Mouse (Mus musculus) adrenal gland, postnatal 4 days (tissue): Measurements from ENCODE around the gene Adss. TPM values are rescaled to one million over a fixed set of nuclear protein-coding genes. Genes with fewer than 3 reads are reported as not detected.

Source experiments
- DNase-seq, 2 experiments: peaks; one replicate each; pipeline ENCODE4 v3.0.0; 2021 to 2022; ENCODE audit warnings: low spot score in 2 of 2, mixed read lengths in 2 of 2
- total RNA-seq, 2 experiments: library from RNA; stranded (reverse); gene quantifications; 2 replicates each; pipeline ENCODE4 v1.2.3; 2021

Gene Adss
- total RNA-seq, 2 experiments from 2014 or later, result 71.8 to 73.2 TPM

DNA sequence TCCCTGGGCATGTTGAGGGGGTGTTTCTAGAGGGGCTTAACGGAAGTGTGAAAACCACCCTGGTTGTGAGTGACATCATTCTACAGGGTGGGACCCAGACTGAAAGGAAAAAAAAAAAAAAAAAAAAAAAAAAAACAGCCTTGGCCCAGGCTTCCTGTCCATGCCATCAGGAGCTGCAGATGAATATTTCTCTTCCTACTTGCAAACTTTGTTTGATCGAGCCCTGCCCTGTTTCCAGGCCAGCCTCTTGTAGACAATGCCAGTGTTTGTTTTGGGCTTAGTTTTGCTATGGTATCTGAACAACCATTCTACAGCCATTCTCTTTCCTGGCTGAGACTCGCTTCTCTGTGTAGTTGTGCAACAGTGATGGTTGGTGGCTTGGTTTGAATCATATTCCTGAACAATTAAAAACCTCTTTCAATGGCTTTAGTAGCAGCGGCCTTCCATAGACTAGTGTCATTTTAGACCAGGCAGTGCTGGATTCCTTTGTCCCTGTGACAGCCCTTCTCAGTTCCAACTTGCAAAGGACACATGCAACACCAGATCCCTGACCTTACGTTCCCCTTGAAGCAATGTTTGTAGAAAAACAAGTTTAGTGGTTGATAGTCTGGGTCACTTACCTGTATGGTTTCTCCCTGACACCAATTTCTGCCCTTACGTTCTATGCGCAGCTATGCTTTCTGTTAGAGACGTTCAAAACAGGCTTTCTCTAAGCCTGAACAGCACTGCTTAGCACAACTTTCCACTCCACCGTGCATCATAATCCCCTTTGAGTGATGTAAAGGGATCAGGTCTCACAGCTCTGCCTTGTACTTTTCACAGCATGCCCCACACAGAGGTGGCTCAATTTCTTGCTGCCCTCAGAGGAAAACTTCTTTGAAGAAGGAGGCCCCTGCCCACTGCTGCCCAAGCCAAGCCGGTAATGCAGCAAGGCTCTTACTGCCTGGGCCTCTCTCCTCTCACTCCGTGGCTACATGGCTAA is 67.0 kb downstream of the Adss start, which contains the start of gene 1700016C15Rik:
1700016C15Rik (plus strand) TSS at position 772 of the 982 bp plus-strand sequence.
- no peak for DNase-seq

DNA sequence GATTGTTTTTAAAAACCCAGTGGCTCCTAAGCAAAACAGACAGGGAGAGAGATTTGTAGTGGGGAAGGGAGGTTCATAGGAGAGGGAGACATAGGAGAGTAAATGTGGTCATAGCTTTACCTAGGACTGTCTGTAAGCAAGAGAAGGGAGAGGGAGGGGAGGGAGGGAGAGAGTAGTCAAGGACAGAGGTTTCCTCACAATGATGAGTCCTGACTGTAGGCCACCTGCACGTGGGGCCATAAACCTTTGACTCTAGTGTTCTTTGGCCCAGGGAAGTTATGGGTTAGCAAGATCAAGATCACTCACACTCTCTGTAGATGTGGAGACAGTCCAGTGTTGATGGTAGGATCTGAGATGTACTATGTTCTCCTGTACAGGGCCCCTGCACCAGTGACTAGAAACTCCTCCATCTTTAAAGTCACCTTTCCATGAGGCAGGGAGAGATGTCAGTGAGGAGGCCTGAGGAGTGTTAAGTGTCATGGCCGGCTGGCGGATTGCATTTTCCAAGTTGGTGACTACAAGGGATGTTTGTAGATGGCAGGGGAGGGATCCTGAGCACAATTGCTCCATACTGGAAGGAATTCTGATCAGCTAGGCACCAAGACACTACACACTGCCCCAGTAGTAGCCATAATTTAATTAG is 68.3 kb downstream of the Adss start:
- DNase-seq, result no peak

DNA sequence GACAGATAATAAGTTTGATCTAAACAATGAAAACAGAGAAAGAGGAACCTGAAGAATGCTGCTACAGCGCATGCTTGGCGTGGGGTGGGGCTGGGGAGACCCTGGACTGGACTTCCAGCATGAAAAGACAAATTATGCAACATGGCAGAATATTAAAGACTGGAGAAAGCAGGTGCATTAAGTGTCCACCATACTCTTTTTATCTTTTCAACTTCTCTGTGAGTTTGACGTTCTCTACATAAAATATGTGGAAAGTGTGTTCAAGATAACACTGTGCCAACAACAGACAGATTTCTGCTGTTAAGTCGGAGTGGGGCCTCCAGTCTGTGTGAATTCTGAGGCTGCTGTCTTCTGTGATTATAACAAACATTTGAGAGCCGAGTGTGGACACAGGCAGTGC is 69.4 kb downstream of the Adss start:
- no peak for DNase-seq

DNA sequence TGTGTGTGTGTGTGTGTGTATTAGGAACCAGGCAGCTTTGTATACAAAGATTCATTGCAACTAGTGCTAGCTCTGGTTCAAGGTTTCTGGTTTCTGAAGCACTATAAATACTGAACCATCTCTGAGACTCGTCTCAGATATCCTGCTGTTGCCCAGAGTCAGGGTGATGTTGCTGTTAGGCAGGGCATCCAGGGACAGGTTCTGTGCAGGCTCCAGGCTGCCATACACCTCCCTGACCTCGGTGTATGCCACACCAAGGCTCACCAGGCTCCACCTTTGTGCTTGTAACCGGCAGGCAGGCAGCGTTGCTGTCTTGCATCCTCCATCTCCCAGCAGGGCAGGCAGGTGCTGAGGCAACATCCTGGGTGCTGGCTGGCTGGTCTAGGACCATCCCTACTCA is 72.5 kb downstream of the Adss start:
- no peak for DNase-seq

DNA sequence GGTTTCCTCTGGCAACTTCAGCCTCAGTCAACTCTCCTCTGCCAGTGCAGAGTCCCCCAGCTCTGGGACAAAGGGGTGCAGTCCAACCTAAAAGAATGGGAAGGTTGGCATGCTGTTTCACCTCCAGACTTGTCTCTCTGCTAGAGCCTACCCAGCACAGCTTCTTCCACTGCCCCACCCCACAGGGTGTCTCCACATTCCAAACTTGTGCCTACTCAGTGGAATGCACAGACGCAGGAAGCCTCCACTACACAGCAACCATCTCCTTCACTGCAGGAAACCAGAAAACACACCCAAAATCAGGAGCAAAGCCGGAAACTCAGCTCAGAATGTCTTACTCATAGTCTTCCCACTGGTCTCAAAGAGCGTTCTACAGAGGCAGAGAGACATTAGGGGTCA is 77.3 kb downstream of the Adss start:
- no peak for DNase-seq

DNA sequence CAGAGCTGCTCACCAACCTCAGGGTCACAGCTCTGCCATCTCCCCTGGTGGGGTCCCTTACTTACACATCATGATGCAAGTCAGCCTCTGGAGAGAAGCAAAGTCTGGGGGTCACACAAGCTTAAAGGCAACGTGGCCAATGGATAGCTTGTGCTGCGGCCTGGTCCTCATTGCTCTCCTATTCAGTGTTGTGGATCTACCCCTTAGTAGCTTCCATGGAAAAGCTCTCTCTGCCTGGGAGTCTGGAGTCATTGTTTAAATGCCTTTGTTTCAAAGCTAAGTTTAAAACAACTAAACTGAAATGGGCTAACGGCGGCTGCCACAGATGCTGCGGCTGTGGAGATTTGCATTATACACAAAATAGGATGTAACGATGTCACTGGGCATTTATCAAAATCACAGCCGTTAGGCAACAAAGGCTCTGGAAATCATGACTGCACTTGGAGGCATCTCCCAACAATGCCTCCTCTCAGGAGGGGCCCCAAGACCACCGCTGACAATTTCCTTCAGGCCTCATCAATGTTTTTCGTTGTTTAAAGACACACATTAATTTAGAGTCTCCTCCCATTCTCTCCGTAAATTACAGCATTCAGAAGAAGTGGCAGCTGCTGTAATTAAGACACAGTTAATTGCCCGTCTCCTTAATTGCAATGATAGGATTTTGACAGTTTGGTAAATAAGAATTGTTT is 77.8 kb downstream of the Adss start:
- no peak for DNase-seq

DNA sequence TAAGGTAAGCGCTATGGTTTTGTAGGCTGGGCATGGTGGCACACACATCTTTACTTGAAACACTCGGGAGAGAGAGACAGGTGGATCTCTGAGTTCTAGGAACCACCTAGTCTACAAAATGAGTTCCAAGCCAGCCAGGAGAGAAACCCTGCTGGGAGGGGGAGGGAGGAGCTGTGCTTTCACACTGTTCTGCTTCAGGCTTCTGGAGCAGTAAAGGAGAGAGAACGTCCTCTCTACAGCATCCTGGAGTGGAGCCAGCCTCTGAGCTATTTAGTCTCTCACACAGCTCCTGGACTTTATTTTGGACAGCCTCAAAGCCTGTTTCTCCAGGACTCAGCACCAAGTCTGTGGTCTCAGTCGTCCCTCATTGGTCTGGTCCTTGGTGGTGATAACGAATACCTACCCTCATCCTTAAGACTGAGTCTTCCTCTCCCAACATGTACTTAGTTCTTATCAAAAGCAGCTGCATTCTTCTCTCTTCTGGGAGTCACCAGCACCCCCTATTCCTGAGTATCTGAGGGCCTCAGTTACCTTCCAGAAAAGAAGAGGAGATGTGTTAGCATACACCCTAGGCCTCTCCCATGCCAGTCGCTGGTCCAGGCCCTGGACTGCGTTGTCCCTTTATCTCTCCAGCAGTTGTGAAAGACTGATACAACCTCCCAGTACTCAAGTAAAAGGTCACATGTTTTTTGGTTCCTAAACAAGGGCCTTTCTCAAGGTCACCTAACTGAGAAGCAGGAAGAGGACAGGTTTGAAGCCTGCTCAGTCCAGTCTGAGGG is 79.1 kb downstream of the Adss start:
- no peak for DNase-seq

DNA sequence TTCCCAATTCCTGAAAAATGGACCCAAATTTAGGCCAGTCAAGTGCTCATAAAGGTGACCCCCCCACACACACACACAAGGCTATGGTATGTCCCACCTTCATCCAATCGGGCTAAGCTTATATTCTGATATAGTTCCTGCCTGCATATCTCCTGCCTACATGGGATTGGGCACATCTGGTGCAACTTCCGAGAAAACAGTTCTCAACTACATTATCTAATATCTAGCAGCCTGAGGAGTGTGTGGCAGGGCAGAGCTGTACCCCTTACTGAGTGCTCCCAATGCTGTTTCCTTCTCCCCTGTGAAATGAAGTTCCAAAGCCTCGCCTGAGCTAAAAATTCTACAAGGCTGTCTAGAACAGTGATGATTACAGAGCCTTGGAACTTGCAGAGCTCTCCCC is 79.9 kb downstream of the Adss start:
- DNase-seq, result no peak

DNA sequence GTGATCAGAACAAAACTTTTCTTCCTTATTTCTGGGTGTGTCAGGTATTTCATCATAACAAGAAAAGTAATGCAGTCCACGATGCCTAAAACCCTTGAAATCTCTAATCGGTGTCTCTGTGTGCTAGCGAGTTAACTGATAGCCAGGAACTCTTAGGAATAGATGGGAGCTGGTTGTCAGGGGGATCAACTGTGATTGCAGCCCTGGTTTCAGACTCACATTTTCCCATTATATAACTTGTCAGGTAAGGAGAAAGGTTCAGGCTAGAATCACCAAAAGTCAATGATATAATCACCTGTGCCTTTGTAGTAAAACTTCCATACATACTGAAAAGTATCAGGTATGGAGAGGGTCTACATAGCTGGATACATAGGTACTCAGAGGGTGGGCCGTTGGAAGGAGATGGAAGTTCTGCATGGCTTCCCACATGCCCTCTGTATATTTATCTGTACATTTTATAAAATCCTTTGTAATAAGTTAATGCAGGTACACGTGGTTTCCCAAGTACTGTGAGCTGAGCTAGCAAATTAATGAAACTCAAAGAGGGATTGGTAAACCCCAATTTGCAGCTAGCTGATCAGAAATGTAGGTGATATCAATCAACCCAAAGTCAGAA is 81.8 kb downstream of the Adss start:
- no peak for DNase-seq

DNA sequence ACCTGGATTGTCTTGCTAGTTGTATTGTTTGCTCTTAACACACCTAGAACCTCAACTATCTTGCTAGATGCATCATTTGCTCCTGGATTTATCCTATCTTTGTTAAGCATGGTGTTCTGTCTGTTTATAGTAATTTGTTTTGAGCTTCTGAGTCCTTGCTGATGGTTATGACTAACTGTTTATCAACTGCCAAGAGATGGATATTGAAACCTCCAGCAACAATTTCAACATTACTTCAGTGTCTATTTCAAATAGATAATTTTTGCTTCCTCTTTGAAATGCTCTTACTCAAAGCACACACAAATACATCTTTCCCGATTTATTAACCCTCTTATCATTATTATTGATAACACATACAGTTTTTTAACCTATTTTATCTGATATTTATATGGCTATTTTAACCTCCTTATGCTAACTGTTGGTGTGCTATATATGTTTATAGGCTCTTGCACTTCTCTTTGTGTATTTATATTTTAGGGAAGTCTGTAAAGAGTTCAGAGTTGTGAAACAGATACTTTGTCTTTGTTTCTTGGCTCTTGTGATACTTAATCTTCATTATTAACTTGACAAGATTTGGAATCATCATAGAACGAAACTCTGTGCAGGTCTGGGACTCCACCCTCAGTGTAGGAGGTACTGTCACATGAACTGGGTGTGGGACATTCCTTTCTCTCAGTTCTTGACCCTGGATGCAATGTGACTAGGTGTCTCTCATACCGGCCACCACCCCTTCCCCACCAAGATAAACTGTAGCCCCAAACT is 82.5 kb downstream of the Adss start:
- DNase-seq, result no peak

Other genes with a start within 250 kb of the Adss start
- gene 1700016C15Rik, start 66.7 kb downstream of the Adss start, total RNA-seq, result not detected
- 1 to 10 TPM; 1.3 to 1.4 TPM for gene Catspere2, start 186.9 kb upstream of the Adss start, total RNA-seq